Mouse (Mus musculus): ENCODE data around the gene Cldn16. TPM values are rescaled to one million over a fixed set of nuclear protein-coding genes. Genes with fewer than 3 reads are reported as not detected.
"Not testable (repeated sequence)": the region's sequence is repeated elsewhere in the genome, so short reads cannot be mapped to it uniquely, and the experiment has no call there.

The Cldn16 gene
- not detected in 2 replicates for total RNA-seq (2021)
- long read RNA-seq, experiment 1: 0 reads
- long read RNA-seq, experiment 2: 0 reads

DNA sequence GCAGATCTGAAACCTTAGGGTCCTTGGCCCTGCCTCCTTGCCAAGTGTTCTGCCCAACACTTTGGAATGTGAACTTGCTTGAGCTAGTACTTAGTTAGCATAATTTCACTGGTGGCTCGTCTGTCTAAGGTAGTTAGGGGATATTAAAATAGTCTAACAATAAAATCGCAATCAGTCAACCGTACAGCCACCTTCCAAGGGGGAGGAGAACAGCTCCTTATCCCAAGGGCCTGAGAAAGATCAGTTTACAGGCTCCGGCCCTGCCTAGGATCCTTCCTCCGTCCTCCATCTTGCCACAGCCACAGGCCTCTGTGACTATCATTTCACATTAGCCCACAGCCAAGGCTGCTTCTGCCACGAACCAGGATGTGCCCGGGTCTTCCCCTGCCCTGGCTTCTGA lies at the start of gene Cldn16:
Cldn16 (plus strand) TSS at position 301 of the 400 bp plus-strand sequence.
- no peak for DNase-seq

DNA sequence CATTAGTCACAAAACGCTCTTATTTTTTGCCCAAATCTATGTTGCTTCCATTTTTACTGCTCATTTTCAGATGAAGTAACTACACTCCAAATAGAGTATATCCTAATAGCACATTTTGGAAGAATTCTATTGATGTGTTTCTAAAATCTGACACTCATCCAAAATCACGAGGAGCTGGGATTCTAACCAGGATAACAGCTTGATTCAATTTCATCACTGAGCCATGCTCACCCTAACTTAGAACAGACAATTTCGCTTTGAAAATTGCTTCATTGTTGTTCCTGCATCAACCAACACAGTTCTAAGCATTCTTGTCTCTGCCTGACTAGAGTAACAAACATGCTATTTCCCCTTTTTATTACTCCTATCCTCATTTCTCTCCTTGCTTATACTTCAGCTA lies 44.3 kb upstream of the Cldn16 start:
- no peak for DNase-seq

- no peak for DNase-seq
Measured at GRCm38 (mm10) chr16:26422078-26422477, 40.9 kb upstream of the Cldn16 start.

DNA sequence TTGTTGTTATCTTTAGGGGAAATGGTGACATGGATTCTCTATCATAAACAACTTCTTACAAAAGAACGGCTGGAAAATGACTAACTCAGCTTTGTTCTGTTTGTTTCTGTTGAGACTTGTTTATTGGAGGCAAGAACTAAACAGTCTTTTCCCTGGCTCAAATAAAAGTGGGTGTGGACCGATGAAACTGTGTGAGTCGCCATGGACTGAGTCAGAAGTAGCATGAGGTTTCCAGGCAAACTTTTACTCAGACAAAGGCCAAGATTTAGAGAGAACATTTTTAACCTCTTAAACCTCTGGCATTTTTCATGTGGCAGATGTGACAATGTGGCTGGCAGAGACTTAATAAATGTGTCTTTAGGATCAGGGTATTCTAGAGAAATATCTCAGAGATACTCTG lies 32.7 kb upstream of the Cldn16 start:
- no peak for DNase-seq

DNA sequence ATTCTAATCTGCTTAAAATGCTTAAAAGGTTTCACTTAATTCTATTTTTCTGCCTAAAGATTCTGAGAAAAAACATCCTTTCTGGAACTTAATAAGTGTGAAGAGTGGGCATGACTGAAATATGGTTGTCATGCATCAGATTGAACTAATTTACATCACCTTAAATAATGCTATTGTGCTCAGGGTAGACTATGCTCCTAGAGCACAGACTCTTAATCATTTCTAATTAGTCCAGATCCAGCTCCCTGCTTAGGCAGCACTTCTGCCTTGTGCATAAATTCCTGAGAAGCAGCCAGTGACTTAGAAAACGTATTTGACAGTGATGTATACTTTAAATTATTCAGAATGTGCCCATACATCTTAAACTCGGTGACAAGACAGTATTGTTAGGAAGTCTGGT lies 29.4 kb upstream of the Cldn16 start:
- DNase-seq: no peak

DNA sequence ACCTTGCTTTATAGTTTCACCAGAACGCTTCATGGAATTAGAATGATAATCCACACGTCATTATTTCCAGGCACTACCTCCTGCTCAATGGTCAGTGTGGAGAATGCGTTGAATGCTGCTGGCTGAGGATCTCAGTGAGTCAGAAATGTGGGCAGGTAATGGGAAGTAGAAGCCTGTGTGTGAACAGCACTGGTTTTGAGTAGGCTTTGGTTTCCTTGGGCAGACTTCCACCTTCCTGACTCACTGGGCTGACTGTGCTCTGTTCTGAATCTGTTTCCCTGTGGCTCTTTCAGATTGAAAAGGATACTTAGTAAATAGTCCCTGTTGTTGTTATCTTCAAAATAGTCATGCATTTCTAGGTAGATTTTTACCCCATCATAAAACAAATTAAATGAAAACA lies 22.9 kb upstream of the Cldn16 start:
- no peak for DNase-seq

GRCm38 (mm10) chr16:26441156-26441555 lies 21.8 kb upstream of the Cldn16 start:
- no peak for DNase-seq

DNA sequence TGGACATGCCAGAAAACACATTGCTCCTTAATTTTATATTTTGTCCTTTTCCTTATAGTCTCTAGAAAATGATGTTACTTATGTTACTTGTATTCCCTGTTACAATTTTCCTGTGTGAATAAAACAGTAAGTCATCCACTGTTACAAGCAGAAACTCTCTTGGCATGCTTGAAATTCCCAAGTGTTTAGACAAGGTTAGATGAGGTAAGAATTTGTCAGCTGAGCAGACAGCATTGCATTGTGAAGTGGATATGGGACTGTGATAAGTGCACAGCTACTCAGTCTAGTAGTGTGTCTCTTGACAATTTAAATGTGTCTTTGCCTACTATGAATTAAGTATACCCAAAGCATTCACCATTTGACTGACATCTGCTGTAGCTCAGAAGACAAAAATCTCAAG lies 18.1 kb upstream of the Cldn16 start:
- DNase-seq: no peak

DNA sequence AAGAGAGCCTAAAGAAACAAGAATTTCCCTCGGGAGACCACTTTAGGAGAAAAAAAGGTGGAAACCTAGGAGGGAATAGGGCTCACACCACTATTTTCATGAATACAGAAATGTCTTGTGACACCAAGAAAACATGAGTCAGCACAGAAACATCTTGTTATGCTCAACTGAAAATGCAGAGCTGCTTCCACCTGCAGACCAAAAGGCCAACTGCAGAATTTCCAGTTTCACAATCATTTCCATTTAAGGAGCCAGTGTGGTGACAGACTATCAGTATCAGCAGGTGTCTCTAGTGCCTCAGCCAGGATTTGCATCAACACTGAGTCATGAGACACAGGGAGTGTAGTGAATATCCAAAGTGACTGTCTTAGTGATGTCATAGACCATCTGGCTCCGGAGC lies 15.3 kb upstream of the Cldn16 start:
- peak; percentile 5 for DNase-seq

- DNase-seq: no peak
Measured at GRCm38 (mm10) chr16:26454163-26454562, 8.8 kb upstream of the Cldn16 start.

GRCm38 (mm10) chr16:26456182-26456581 lies 6.8 kb upstream of the Cldn16 start:
- no peak for DNase-seq

GRCm38 (mm10) chr16:26466535-26466934 lies 3.6 kb downstream of the Cldn16 start:
- DNase-seq: no peak

GRCm38 (mm10) chr16:26471254-26471653 lies 8.3 kb downstream of the Cldn16 start:
- DNase-seq: no peak

- peak; percentile 21 for DNase-seq
Measured at GRCm38 (mm10) chr16:26495721-26496120, 32.8 kb downstream of the Cldn16 start.

GRCm38 (mm10) chr16:26499705-26500104 lies 36.8 kb downstream of the Cldn16 start:
- DNase-seq: not testable (repeated sequence)

- no peak for DNase-seq
Measured at GRCm38 (mm10) chr16:26500738-26501137, 37.8 kb downstream of the Cldn16 start.

GRCm38 (mm10) chr16:26504961-26505360 lies 42.0 kb downstream of the Cldn16 start:
- no peak for DNase-seq

DNA sequence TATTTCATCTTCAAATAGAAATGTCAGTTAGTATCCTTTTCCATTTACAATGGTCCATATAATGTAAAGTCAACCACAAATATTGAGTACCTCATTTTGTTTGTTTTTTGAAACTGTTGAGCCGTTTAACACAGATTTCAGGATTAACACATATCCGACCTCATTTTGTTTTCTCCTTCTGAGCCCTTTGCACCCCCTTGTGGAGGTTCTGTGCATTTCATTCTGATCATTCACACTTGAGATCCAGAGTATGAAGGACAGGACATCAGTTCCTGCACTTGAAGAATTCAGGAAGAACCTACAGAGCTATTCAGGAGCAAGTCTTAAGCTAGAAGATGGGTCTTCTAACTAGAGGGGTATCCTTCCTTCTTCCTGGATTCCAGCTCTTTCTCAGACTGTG lies 56.7 kb downstream of the Cldn16 start:
- peak; percentile 47 for DNase-seq

DNA sequence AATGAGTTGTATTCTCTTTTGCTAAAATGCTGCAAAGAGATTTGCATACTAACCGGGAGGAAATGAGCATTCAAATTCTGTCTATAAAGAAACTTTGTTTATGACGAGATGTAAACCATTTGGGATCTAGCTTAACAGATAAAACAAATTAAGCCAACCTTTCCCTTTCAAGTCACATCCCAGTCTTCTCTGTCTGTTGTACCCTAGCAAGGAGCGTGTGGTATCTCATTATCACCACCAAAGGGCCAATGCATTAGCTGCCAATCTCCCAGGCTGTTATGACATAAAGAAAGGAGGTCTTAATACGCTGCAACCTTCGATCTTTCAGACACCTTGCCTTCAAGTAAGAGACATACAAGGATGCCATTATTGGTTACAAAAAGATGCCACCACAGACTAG lies 62.9 kb downstream of the Cldn16 start:
- no peak for DNase-seq

GRCm38 (mm10) chr16:26526669-26527068 lies 63.7 kb downstream of the Cldn16 start, which contains the start of gene Tmem207:
Gene Tmem207 (minus strand): TSS chr16:26526769.
- DNase-seq: no peak

GRCm38 (mm10) chr16:26527931-26528666 lies 65.2 kb downstream of the Cldn16 start:
- DNase-seq: no peak

- DNase-seq: no peak
Measured at GRCm38 (mm10) chr16:26530451-26530850, 67.5 kb downstream of the Cldn16 start.

DNA sequence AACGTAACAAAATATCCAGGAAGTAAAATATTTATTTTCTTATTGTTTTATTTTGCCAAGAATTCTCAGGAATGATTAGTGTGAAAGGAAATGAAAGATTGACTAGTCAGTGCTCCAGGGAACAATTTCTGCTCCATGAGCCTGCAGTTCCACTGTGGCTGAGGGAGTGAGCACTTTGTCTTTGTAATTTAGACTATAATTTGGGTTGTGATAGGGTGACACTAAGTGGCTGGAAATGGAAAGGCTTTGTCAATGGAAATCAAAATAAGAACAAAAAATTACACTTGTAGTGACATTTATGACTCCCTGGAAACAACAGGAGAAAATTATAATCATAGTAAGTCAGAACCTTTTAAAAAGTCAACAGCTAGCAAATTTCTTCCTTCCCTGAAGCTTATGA lies 69.4 kb downstream of the Cldn16 start:
- no peak for DNase-seq
